Mouse (Mus musculus) spleen, postnatal 36 days (tissue): ENCODE results near the gene Colca2.

Experiments used
- DNase-seq, 2 experiments: peaks; one replicate each; pipeline ENCODE4 v3.0.0; 2022; ENCODE audit warnings: low spot score in 2 of 2, mixed read lengths in 1 of 2

Gene Colca2

GRCm38 (mm10) chr9:51278500-51279381 is at the start of gene Colca2:
TSS of gene Colca2 (minus strand) at chr9:51278569.
- peak; percentile 17 to 19 for DNase-seq

GRCm38 (mm10) chr9:51327555-51327903 is 49.2 kb upstream of the Colca2 start:
- DNase-seq = no peak

DNA sequence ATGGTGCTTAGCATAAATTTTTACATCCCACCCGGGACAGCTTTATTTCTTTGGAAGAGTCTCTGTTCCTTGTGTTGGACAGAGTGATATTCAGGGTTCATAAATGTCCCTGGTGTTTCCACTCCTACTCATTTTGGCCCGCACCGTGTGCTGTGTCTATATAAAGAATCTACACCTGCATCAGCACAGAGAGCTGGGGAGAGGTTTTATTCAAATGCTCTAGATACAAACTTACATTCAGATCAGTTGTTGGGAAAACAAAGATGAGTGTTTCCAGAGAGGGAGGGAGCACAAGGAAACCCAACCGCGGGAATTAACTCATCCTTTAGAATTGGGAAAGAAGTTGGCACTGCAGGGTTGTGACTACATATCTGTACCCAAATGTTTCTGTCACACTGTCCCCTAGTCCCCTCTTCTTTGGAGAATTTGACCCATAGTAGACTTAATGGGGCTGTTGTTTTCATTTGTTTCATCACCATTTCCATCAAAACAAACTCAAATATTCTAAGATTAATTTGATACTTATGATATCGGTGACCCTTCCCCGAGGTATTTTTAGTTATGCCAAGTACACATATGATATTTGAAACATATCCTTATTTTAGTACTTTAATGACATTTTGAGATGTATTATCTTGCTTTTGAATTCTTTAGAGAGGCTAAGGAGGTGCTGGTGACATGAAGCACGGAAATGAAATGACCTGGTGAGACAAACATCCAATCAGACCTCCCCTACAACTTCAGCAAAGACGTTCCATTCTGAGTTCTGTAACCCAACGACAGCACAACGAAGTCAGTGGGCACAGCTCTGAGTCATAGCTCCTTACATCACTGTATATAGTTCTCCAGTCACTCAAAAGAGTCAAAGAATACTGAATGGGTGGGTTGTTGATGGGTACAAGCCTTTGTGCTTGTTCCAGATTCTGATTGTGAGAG is 48.5 kb upstream of the Colca2 start:
- no peak for DNase-seq

DNA sequence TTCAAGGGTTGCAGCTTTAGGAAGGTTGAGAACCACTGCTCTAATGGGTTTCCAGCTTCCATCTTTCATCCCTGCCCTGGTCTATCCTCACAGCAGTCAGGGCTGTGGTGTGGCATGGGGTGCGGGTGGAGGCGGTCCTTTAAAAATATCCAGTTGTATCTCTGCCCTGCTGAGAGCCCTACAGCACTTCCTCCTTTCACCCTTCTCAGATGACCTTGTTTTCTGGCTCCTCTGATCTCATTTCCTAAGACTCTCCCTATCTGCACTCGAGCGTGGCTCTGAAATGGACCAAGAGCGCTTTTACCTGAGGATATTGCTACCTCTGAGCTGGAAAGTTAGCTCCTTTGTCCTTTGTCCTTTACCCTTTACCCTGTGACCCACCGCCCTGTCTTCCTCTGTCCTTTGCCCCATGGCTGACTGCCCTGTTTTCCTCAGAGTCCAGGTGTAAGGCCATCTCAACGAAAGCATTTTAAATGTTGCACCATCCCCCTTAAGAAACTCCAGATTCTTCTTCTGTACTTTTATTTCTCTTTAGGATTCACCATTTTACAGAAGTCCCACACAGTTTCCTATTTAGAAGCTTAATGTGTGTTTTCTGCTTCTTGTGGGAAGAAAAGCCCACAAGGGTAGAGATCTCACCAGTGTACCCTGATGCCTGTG is 46.2 kb upstream of the Colca2 start:
- no peak for DNase-seq

- no peak for DNase-seq
Observed at GRCm38 (mm10) chr9:51320096-51320495, 41.7 kb upstream of the Colca2 start.

- DNase-seq = no peak
Observed at GRCm38 (mm10) chr9:51318246-51318645, 39.9 kb upstream of the Colca2 start.

DNA sequence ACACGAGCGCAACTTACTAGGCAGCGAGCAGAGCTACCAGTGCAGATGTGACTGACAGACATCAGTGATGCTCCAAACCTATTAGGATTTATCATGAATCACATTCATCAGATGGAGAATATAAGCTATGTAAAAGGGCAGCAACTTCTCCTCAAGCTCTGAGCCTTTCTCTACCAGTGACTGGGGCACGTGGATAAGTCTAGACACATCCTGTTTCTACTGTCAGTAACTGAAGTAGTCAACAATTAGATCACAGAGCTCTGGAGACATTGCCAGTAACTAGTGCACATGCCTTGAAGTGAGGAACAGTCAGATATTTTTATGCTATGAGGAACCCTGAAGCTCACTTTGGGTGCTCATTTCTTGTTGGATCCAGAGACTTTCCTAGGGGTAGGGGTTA is 39.0 kb upstream of the Colca2 start:
- DNase-seq = no peak

- DNase-seq = no peak
Observed at GRCm38 (mm10) chr9:51315402-51316063, 37.2 kb upstream of the Colca2 start.

DNA sequence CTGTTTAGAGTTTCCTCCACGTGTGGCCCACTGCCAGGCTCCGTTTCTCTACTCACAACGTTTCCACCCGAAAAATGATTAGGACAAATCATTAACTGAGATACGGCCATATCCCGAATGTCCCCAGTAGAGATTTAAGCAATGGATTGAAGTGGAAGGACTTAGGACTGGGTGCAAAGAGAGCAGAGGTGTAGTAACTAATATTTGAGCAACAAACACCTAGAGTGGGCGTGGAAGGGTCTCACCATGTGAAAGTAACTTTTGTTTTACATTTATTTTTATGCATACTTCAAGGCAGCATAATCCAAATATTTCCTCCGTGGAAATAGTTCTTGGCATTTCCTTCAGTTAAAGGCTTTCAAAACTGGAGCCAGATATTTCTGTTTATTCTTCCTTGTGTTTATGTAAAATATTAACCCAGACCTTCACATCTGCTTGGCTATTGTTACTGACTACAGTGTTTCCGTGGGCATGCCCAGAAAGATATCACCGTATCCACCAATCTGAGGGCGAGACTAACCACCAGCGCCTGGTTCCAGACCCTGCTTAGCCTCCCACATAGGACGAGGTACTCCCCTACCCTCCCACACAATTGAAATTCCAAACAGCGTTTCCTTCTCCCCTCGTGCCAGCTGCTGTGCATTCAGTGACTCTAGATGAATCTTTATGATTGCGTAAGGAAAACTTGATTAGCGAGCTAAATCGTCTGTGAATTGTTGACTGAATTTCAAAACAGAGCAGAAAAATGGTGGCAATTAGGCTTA is 34.4 kb upstream of the Colca2 start:
- DNase-seq = no peak

DNA sequence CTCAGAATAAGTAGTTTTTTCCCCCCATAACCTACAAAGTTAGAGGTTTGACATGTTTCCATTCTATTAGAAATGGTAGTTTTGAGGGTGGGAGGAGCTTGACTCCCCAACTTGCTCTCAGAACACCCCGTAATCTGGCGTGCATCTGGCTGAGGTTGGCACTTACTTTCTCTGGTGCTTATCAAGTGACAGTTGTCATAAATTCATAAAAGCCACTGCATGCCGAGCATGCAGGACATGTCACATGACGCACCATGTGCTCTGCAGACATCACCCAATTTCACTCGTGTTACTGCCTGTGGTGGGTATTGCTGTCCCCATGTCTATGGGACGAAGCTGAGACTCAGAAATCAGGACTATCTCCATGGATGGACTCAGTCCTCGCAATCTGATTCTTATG is 32.1 kb upstream of the Colca2 start:
- no peak for DNase-seq

DNA sequence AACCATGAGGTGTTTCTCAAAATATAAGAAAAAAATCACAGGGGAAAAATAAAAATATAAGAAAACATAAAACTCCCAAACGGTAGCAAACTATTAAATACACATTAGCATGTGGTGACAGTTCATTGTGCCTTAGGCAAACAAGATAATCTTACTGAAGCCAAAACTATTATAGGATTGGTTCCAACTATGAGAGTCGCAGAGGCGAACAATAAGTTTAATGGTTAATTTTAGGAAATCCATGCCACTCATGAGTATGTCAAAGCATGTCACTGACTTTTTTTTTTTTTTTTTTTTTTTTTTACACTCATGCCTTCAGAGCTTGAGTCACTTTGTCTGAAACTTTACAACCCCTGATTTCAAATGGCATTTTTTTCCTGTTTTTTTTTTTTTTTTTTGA is 28.0 kb upstream of the Colca2 start:
- no peak for DNase-seq

DNA sequence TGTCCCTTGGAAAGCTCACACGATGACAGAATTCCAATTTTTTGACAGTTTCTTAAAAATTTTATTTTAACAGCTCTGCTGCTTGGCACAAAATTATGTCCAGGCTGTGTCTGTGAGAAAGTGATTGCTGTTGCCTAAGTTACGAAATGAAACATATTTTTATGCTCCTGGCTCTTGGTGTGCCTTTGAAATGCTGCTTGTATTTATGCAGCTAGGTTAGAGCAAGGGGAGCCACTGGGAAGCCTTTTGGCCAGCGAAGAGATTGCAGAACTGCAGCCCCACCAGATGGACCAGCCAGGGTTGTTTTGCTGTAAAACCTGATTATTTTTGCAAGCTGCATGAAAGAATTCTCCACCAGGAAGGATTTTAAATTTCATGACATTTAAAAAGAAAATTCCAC is 26.8 kb upstream of the Colca2 start:
- no peak for DNase-seq

DNA sequence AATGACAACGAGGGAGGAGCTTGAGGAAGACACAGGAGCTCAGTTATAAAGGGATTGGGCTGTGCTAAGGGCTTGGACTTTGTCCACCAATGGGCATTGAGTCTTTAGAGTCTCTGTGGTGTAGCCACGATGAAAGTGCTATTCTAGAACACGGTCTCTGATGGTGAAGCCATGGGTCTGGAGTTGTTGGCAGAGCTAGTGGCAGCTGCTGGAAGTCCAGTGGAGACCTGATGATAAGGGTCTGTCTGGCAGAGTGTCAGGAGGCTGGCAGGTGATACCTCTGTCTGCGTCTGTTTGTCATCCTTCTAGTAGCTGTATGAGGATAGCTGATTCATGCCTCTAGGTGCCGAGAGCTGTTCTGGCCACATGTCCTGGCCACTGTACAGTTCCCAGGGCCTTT is 25.6 kb upstream of the Colca2 start:
- DNase-seq = no peak

DNA sequence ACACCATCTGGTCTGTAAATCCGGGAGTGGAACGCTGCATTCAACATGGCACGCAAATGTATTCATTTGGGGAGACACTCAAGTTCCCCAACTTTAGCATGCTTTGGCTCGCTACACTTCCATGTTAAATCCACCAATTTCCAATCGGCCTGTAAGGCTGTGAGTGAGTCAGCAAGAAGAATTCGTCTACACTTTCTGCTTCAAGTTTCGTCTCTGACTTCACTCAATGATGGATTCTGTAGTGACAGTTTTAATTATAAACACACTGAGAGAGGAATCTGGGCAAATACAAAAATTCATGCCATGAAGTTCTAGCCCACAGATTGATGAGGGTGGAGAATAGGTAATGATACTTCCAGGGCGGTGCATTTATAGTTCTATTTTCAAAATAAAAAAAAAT is 15.2 kb upstream of the Colca2 start:
- DNase-seq = no peak

DNA sequence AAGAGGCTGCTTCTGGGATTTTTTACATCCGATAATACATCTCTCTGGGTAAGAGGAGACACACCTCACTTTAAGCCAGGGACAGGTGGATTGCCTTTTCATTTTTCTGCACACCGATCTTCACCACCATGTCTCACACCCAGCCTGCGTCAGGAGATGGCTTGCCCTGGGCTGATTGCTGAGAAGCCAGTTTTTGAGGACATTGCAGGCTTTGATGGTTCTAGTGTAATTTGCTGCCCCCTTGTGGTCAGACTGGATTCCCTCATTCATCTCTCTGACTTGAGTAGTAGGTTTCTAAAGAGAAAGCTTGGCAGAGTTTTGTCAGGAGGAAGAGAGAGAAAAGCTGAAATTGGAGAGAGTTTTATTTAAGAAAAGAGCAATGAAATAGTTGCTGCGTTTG is 14.3 kb upstream of the Colca2 start:
- peak; percentile 59 to 74 for DNase-seq

GRCm38 (mm10) chr9:51290980-51291379 is 12.6 kb upstream of the Colca2 start:
- DNase-seq = no peak

DNA sequence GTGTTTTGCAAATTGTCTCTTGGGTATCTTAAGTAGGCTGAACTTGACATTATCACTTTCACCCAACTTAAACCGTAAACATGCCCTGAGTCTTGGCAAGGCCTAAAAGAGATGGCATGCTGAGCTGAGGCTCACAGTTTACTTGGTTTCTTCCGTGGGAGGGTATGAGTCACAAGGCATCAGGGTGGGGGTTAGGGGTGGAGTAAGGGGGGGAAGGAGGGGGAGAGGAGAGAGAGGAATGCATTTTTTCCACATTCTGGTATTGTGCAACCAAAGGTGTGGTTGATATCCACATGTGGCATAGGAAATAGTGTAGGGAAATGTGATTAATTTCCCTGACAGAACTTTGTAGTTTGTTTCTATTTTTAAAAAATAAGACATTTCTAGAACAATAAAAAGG is 7.7 kb upstream of the Colca2 start:
- DNase-seq = no peak

- no peak for DNase-seq
Observed at GRCm38 (mm10) chr9:51277834-51278498, 403 bp downstream of the Colca2 start.

DNA sequence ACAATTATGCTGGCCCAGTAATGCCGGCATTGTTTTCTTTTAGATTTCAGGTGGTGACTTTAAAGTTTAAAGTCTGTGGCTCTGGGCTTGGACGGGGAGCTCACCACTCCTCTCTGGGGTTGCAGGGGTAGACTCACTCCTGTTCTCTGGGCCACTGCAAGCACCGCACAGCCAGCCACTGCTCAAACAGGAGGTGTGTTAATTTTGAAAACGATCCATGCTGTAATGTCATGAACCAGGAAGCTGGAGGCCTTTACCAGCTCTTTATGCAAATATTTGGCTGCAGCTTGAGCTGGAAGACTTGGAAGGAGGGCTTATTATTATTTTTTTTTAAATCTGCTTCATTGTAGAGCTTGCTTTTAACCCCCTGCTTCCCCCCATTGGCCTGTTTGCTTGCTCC is 3.7 kb downstream of the Colca2 start:
- no peak for DNase-seq

DNA sequence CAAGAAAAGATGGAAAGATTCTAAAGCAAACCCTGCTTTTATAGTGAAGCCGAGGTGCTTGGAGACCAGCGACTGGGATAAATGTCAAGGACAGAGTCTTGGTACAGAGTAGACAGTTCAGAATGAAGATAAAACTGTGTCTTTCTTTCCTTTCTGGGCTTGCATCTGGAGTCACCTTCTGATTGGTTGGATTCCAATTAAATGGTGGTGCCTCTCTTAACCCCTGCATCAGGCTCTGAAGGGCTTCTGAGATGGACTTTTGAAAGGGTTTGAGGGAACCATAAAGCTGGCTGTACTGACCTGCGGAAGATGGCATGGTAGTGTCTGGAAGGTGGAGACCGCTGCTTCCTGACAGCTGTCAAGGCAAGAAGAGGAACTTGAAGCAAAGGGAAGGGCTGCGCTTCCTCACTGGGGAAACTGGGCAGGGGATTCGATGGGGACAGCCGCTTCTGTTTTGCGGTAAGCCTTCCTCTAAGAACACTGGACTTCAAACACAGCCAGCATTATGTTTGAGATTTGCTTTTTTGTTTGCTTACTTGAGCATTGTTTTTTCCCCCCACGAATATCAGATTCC is 4.7 kb downstream of the Colca2 start:
- peak; percentile 20 to 23 for DNase-seq
